Mouse (Mus musculus) spleen, postnatal 10 days (tissue): ENCODE results near the gene Inpp5f.
"Not testable (repeated sequence)": the region's sequence is repeated elsewhere in the genome, so short reads cannot be mapped to it uniquely, and the experiment has no call there.

Source experiments
- DNase-seq, 2 experiments: peaks; one replicate each; pipeline ENCODE4 v3.0.0; 2021 to 2022; ENCODE audit warnings: low spot score in 2 of 2

The Inpp5f gene

GRCm38 (mm10) chr7:128610897-128611798 is at the start of gene Inpp5f:
TSS of gene Inpp5f (plus strand) at chr7:128611328.
- peak; percentile 96 to 99 for DNase-seq

GRCm38 (mm10) chr7:128563373-128563772 is 47.8 kb upstream of the Inpp5f start:
- peak; percentile 27 to 61 for DNase-seq

GRCm38 (mm10) chr7:128566311-128566710 is 44.8 kb upstream of the Inpp5f start:
- peak in 1 of 2 experiments; percentile 36 for DNase-seq

DNA sequence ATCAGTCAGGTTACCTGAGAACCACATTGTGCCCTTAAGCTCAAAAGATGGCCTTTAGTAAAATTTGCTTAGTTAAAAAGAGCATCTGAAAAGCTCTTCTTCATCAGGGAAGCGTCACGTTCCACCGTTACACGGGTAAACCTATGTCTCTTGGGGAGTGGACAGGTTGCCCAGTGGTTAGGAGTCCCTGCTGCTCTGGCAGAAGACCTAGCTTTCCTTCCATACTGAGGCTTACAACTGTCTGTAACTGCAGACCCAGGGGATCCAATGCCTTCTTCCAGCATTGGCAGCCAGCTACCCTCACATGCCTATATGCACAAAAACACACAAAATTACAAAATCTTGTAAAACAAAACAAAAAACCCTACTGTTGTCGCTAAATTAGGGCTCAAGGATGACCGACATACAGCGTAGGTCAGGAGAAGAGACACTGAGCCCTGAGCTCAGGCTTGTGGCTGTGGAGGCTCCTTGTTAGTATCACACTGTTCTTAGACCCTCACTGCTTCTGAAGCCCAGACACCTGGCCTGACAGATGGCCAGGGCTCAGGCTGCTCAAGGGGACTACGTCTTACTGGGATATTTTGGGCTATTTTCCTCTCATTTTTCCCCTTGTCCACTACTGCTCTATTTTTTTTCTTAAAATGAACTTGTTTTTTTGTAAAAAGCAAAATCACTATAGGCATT is 43.4 kb upstream of the Inpp5f start:
- DNase-seq = no peak

- DNase-seq = not testable (repeated sequence)
These were observed 41.7 kb upstream of the Inpp5f start for GRCm38 (mm10) chr7:128569429-128569828.

DNA sequence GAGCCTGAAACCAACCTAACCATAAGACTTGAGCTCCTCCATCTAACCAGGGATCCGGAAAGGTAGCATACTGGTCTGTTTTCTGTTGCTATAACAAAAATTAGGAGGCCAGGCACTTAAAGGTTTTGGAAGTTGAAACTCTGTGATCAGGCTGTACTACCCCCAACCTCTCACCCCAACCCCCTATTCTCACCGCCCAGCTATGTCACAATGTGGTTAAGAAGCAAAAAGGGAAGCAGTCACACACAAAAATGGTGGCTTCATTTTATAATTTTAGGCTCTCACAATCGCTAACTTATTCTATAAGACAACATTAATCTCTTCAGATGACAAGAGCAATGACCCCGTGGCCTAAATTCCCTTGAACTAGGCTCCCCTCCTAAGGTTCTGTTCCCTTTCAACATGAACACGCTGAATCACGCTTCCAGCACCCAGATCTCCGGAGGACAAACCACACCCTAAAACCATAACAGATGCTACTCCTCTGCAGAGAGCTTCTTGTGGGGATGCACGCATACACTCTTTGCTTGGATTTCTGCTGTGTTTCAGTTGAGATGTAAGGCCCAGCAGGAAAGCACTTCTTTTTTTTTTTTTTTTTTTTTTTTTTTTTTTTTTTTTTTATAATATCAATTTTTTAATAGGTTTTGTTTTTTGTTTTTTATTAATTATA is 41.0 kb upstream of the Inpp5f start:
- DNase-seq = peak in 1 of 2 experiments; percentile 28

- DNase-seq = not testable (repeated sequence)
These were observed 40.5 kb upstream of the Inpp5f start for GRCm38 (mm10) chr7:128570657-128571056.

GRCm38 (mm10) chr7:128572030-128572429 is 39.1 kb upstream of the Inpp5f start:
- DNase-seq = no peak

GRCm38 (mm10) chr7:128575211-128575610 is 35.9 kb upstream of the Inpp5f start:
- no peak for DNase-seq

DNA sequence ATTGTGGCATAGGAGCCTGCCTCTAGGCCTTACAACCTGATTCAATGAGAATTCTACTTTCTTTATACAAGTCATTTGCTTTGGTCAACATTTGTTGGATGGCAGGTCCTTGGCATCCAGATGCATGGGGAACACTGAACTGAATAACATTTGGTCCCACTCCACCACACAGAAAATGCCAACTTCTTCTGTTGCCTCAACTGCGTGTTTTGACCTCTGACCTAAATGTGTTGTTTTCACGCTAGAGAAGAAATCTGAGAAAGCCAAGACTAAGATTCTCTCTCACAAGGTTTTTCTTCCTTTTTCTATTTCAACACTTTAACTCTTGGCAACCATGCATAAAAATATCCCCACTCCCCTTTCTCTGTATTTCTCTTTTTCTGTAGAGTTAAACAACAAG is 35.3 kb upstream of the Inpp5f start:
- no peak for DNase-seq

DNA sequence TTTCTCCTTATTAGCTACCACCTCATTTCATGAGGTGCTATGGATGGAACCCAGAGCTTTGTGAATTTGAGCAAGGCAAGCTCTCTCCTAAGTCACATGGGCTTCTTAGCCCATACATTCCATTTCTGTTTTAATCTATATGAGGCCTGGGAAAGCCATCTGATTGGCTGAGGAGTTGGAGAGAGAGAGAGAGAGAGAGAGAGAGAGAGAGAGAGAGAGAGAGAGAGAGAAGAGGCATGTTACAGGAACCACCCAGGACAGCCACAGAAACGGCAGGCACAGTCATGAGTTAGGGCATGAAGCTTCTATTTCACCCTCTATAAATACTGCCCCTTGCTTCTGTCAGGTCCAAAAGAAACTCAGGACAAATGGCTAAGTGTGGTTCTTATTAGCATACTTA is 33.5 kb upstream of the Inpp5f start:
- DNase-seq = no peak

- no peak for DNase-seq
These were observed 32.8 kb upstream of the Inpp5f start for GRCm38 (mm10) chr7:128578199-128578945.

GRCm38 (mm10) chr7:128579381-128579780 is 31.7 kb upstream of the Inpp5f start:
- DNase-seq = no peak

DNA sequence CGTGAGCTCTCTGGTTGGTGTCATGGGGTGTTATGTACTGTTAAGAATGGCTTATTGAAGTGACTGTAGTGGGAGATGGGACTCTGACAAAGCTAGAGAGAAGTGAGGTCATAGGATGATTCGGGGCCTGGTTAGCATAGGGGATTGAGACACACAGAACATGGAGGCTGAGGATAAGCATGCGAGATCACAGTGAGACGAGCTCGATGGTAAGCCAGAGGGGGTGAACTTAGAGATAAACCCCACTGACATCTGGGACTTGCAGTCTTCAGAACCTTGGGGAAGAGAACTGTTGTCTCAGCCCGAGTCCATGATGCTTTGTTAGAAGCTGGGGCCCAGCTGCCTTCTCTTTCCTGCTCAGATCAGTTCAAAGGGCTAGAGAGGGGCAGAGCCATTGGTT is 30.8 kb upstream of the Inpp5f start:
- no peak for DNase-seq

- no peak for DNase-seq
These were observed 29.2 kb upstream of the Inpp5f start for GRCm38 (mm10) chr7:128581864-128582484.

GRCm38 (mm10) chr7:128583213-128583948 is 27.7 kb upstream of the Inpp5f start:
- no peak for DNase-seq

DNA sequence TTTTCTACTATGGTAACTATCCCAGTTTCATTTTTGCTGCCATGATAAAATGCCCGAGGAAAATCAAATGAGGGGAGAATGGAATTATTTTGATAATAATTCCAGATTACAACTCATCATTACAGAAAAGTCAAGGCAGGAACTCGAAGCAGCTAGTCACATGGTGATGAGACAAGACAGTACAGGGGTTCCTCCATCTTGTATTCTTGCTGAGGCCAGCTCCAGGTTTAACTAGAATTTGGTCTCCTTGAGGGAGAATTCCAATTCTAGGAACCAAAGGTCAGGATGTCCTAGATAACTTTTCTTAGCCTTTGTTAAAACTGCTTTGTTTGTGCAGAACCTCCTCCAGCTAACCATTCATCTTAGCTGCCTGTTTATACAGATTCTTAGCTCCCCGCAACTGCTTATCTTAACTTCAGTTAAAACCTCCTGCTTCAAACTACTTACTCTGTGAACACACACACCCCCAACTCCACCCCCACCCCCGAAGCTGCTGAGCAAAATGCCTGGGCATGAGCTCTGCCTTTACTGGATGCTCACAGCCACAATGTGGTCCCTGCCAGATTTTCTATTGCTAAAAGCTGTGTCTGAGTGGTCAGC is 23.7 kb upstream of the Inpp5f start:
- no peak for DNase-seq

DNA sequence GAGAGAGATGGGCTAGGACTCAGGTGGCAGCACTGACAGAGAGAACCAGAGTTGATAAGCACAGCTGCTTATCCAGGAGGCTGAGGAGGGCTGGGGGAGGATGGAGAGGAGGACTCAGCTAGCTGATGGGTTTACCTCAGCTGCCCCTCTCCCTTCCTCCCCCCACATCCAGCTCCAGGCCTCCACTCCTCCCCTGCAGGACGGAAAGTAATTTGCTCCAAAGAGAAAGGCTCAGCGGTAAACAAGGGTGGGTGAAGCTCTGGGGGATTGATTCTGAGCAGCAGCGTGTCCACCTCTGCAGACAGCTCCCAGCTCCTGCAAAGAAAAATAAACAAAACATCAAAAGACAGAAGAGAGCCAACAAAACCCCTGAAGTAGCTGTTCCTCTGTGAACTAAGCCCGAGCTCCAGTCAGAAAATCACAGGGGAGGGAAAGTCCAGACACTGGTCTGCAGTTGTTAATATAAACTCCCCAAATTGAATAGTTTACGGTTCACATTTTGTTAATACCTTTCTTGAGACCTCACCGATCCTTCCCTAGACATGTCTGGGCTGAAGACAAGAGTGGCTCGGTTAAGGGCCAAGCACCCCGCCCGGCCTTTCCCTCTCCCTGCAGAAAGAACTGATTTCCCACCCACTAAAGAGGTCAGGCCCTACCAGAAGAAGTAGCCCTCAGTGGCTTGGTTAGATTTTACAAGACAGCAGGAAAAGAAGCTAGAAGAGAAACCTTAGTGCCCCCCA is 19.6 kb upstream of the Inpp5f start:
- no peak for DNase-seq
